Mouse (Mus musculus): ENCODE results near the gene Cers5.
"Not testable (repeated sequence)": the region's sequence is repeated elsewhere in the genome, so short reads cannot be mapped to it uniquely, and the experiment has no call there.

The Cers5 gene

DNA sequence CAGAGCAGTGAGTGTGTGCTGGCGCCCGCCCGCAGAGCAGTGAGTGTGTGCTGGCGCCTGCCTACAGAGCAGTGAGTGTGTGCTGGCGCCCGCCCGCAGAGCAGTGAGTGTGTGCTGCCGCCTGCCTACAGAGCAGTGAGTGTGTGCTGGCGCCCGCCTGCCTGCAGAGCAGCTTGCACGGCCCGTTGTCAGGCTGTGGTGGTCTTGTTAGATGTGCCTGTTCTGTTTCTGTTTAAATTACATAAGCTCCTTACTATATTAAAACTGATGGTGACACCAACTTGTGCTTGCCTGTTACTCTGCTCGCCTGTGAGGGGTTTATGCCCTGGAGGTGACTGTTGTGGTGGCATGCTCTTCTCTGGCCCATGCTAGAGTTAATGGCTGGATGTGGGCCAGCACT, 64.5 kb downstream of the Cers5 start:
- DNase-seq (ENCODE audit: low read depth, low spot score): no peak

DNA sequence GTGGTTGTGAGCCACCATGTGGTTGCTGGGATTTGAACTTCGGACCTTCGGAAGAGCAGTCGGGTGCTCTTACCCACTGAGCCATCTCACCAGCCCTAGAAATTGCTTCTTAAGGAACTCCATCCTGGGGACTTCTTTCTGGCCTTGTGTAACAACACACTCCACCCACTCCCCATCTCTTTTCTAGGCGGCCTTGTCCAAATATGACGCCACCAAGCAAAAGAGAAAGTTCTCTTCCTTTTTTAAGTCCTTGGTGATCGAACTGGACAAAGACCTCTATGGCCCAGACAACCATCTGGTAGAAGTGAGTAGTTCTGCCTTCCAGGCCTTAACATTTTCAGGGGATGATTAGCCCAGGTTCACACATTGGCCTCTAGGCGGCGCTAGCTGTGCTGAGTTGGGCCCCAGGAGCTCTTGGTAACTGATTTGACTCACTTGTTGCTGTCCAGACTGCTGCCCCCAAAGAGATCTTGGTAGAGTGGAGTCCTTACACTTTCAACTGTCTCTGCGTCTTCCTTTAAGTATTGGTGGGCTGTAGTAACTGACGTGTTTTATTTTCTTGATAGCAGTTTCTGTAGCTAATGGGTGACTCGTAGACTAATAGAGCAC, 67.1 kb downstream of the Cers5 start, which contains the start of gene Gm17349:
Gm17349 (minus strand) TSS at position 51 of the 609 bp plus-strand sequence.
- DNase-seq (ENCODE audit: low read depth, low spot score): no peak

DNA sequence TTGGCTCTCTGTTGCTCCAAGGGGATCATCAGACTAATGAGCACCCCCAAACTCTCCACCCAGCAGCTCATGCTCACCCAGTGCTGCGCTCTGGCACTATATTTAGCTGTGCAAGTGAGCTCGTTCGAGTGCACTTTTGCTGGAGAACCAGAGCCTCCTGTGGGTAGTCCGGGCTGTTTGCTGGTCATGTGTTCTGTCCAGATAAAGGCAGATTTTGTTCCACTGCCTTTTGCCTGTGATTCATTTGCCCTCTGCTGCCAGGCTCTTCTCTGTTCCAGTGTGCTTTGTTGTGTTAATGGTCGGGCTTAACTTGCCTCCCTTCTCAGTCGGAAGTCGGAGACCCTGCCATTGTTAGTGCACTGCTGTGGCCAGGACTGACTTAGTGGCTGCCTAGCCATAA, 67.8 kb downstream of the Cers5 start:
- DNase-seq (ENCODE audit: low read depth, low spot score): no peak

DNA sequence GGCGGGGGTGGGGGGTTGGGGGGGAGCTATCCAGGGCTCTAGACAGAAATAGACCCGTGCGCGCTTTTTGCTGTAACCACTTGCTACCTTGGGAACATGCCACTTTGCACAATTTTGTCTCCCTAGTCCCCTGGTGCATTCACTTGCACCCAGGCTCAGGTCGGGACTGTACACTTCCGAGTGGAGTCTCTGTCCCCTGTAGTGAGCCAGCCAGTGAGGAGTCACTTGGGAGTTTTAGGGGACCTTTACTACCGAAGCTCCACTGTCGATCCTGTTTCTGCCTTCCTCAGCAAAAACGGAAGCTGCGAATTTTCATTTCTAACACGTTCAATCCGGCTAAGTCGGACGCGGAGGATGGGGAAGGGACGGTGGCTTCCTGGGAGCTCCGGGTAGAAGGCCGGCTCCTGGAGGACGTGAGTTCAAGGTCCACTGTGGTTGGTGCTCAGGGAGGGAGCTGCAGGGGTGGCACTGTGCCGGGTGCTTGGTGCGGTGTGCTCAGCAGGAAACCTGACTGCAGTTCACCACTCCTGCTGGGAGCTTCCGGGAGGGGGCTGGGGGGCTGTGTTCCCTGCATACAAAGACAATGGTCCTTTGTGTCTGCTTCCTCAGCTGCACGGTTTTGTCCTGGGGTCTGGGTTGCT, 68.5 kb downstream of the Cers5 start:
- no peak for DNase-seq (ENCODE audit: low read depth, low spot score)

DNA sequence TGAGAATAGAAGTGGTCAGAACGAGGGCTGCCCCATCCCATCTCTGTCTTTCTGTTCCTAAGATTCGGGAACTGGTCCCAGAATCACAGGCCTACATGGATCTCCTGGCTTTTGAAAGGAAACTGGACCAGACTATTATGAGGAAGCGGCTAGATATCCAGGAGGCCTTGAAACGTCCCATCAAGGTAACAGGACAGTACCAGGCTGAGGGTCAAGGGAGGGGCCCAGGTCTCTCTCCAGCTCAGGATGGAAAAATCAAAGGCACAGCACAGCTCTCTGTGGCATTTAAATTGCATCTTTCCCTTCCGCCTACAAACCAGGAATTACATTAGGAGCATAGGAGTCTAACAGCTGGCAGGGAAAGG, 69.0 kb downstream of the Cers5 start:
- no peak for DNase-seq (ENCODE audit: low read depth, low spot score)

DNA sequence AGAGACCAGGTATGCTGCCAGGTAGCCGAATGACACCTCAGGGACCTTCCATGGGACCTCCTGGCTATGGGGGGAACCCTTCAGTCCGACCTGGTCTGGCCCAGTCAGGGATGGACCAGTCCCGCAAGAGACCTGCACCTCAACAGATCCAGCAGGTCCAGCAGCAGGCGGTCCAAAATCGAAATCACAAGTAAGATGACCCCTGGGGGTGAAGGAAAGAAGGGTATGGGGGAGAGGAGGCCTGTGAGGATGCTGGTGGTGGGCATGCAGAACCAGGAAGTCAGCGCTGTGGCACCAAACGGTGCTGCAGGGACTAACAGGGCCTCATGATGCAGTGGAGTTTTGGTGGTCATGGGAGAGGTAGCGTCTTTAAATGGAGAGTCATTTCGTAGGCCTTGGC, 69.6 kb downstream of the Cers5 start:
- no peak for DNase-seq (ENCODE audit: low read depth, low spot score)

DNA sequence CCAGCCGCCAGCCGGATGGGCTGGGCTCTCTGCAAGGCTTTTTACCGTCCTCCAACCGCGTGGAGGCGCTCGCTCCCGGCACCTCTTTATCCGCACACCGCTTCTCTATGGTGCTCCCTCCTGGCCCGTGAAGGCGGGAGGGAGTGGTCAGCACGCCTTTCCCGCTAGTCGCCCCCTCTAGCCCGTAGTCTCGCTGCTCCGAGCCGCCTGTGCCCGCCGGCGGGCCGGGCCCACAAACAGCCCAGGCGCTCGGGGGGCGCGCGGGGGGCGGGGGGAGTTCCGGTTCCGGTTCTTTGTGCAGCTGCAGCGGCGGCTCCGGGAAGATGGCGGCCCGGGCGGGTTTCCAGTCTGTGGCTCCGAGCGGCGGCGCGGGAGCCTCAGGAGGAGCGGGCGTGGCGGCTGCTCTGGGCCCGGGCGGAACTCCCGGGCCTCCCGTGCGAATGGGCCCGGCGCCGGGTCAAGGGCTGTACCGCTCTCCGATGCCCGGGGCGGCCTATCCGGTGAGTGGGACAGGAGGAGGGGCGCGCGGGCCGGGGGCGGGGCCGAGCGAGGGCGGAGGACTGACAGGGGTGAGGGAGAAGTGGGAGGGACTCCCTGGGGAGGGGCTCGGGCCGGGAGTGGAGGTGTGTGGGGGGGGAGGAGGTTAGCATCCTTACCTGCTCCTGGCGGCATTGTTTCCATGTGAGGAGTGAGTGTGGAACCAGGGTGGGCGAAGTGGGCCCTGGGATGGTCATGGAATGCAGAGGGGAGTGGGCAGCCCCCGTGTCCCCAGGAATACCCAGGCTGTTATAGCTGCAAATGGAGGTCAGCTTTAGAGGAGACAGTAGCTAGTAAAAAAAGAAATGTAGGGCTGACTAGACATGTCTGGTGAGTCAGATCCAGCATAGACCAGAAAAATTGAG, 70.4 kb downstream of the Cers5 start, which contains the start of gene Smarcd1:
Smarcd1 (plus strand) TSS at position 131 of the 902 bp plus-strand sequence.
- peak; percentile 88 for DNase-seq (ENCODE audit: low read depth, low spot score)

DNA sequence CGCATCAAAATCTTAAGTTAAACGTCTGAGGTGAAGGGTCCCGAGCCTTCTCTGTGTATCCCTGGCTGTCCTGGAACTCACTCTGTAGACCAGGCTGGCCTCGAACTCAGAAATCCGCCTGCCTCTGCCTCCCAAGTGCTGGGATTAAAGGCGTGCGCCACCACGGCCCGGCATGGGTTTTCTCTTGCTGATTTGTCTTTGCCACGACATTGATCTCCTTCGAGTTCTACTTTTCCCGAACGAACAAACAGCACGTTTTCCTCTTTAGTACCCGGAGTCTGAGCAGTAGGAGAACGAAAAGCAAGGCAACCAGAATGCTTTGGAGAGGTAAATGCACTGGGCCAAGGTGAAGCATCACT, 71.1 kb downstream of the Cers5 start:
- not testable (repeated sequence) for DNase-seq (ENCODE audit: low read depth, low spot score)

DNA sequence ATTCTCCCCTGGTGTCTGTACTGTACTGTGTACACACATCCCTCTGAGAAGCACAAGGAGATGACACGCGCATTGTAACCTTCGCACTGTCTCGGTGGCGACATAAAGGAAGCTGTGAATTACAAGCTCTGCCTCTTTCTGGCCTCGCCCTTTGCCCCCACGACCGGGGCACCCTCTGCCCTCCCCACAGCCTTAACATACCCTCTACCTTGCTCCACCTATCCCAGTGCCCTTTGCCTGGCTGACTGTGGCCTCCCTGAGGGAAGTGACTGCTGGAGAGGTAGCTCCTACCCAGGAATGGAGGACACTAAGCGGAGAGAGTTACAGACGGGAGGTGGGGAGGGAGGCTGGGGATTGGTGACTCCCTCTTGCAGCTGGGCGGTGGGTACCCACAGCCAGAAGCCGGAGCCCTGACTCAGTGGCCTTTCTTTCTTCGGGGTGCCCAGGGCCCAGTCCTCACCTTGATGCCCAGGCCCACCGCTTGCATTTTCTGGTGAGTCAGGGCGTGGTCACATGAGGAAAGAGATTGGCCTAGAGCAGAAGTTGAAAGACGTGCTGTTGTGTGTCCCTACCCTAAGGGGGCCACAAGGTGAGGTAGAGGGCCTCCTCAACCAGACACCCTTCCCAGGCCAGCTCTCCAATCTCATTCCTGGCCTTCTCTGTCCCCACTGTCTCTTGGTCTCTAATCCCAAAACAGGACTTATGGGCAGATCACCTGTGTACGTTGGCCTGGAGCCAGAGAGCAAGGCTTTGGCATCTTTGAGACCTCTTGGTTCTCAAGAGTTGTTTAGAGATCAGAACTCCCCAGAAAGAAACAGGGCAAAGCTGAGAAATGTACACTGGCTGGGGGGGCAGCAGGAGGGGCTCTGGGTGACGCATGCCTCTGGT, 72.2 kb downstream of the Cers5 start:
- no peak for DNase-seq (ENCODE audit: low read depth, low spot score)

DNA sequence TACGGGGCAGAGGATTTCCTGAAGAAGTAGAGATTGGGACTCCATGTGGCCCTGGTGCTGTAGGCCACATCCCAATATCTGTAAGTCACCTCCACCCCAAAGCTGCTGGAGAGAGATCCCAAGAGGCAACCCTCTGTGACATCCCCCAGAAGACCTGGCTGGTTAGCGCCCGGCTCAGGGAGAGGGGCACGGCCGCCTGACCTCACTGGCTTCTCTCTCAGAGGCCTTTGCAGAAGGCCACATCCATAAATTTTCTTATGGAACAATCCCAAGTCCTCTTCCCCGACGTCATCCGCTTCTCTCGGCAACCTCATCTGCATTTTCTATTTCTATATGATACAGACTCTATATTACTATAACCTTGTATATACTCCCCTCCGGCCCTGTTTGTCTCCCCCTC, 73.0 kb downstream of the Cers5 start:
- DNase-seq (ENCODE audit: low read depth, low spot score): no peak

DNA sequence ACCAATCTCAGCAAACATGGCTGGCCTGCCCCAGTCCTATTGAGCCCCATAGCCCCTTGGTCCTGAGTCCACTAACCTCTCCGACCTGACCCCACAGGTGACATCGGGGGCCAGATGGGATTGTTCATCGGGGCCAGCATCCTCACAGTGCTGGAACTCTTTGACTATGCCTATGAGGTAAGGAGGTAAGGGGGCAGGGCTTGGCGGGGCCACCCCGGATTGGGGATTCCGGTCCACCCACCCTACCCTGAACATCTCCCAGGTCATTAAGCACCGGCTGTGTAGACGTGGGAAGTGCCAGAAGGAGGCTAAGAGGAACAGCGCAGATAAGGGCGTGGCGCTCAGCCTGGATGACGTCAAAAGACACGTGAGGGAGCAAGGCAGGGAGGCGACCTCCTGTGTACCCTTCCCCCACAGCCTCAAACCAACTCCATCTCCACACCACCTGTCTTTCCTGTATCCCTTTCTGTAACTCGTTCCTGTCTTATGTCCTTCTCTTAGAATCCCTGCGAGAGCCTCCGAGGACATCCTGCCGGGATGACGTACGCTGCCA, 74.1 kb downstream of the Cers5 start:
- no peak for DNase-seq (ENCODE audit: low read depth, low spot score)

DNA sequence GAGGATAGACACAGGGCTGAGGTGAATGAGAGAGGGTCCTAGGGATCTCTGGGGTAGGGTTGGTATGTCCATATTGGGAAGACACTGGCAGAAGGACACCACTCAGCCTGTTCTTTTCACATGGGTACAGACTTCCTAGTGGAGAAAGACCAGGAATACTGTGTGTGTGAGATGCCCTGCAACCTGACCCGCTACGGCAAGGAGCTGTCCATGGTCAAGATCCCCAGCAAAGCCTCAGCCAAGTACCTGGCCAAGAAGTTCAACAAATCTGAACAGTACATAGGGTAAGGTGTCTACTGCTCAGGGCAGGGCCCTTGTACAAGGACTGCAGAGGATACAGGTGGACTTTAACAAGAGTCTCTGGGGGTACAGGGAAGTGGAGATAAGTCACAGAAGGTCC, 75.4 kb downstream of the Cers5 start:
- DNase-seq (ENCODE audit: low read depth, low spot score): no peak

DNA sequence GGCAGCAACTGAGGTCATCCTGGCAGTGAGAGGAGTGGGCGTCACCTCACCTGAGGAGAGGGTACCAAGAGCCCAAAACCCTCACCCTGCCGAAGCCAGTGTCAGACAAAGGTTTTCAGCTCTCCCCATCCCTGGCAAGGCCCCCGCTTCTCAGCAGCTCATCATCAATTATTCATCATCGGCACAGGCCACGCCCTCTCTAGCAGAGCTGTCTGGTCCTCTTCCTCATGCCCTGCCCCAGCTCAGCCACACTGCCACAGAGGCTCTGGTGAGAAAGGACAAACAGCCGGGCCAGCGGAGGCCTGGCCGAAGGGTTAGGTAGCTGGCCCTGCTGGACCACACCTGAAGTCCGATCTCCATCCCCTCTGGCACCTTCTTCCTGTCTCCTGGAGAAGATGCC, 80.7 kb downstream of the Cers5 start:
- DNase-seq (ENCODE audit: low read depth, low spot score): no peak

DNA sequence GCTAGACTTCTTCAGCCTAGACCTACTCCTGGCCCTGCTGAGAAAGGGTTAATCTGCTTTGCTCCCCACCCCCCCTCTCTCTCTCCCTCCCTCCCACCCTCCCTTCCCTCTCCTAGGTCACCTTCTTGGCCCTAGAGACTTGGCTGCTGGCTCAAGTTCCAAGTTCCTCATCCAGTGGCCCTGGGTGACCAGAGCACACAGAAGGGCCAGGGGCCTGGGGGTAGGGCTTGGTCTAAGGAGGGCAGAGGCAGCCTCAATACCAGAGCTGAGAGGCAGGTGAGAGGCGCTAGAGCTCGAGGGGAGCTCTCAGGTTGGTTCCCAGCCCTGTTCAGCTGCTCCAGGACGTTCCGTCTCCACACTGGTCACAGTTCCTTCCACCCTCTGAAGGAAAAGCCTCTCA, 81.8 kb downstream of the Cers5 start:
- DNase-seq (ENCODE audit: low read depth, low spot score): no peak

DNA sequence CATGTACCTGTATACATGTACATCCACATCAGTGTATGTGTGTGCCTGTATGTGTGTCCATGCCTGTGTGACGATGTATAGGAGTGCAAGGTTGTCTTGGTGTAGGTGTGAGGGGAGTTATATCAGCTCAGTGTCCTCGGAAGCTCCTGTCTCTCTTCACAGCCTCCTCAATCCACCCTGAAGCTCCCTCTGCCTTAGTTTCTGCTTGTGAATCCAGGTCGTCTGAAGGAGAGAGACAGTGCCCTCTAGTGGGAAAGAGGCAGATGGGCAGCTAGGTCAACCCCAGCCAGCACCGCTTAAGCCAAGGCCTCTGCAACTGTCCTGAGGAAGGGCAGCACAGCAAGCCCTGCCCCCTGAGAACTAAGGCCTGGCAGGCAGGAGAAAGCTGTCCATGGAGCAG, 84.0 kb downstream of the Cers5 start:
- peak; percentile 44 for DNase-seq (ENCODE audit: low read depth, low spot score)
